Mouse (Mus musculus) frontal cortex, adult (tissue): ENCODE results near the gene Lamc3.

Experiments
- ATAC-seq: cut with Nextera tagmentation; 2 replicates; pipeline ENCODE4 v1.9.2; 2017; ENCODE audit warnings: mild to moderate bottlenecking, moderate library complexity, mixed read lengths; ENCODE audit not compliant: low TSS enrichment

Gene Lamc3

GRCm38 (mm10) chr2:31887030-31887429 is at the start of gene Lamc3:
Gene Lamc3 (plus strand): TSS chr2:31887291.
- no peak for ATAC-seq

DNA sequence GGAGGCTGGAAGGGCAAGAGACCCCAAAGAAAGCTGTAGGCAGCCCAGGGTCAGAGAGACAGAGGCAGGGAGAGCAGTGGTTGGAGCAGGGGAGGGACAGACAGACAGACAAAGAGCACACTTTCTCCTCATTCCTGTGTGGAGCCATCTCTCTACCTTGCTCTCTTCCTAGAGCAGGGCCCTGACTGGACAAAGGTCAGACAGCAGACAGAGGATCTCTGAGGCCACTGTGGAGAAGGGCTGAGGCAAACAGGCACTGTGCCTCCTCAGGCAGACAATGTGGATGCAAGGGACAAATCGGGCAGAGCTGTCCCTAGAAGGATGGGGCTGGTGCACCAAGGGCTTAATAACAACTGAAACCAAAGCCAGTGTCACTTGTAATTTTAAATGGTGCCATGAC is 48.2 kb upstream of the Lamc3 start:
- ATAC-seq, result no peak

- ATAC-seq, result no peak
Observed at GRCm38 (mm10) chr2:31844729-31845136, 42.4 kb upstream of the Lamc3 start.

- no peak for ATAC-seq
Observed at GRCm38 (mm10) chr2:31845512-31845895, 41.6 kb upstream of the Lamc3 start.

GRCm38 (mm10) chr2:31845896-31846691 is 41.0 kb upstream of the Lamc3 start, which contains the start of gene Fibcd1:
Gene Fibcd1 (minus strand): TSS chr2:31846005.
- ATAC-seq, result peak; percentile 57; the same call in 1 of the 2 replicates

DNA sequence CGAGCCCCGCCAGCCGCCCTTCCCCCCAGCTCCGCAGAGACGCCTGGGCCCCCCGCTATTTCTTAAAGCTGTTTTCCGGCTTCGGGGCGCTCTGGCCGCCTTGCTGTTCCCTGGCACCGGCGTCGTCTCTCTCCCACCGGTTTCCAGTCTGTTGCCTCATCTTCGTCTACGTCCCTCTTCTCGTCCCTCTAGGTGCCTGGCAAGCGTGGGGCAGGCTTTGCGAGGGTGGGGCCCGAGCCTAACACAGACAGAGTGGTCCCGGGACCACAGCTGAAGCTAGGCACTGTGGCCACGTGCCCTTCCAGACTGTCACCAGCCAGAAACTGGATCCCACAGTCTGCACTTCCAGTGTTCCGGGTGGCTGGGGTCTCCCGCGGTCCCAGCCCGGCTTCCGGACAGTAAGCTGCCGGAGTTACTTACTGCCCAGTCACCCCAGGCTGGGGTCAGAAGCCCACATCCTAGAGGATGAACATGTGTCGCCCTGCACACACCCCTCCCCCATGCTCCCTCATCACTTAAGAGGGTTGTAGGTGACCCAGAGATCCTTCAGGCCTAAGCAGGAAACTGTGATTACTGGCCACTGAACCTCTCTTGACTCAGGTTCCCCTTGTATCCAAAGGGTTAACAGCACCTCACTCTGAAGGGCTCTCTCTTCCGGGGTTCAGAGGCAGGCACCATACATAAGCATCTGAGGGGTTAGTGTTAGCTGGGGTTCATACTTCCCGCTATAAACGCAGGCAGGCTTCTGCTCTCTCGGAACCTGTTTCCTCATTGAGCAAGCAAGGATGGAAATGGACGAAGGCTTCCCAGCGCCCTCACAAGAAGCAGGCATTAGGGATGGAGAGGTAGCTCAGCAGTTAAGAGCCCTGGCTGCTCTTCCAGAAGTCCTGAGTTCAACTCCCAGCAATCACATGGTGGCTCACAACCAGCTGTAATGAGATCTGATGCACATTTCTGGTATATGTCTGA is 40.1 kb upstream of the Lamc3 start:
- ATAC-seq, result no peak

DNA sequence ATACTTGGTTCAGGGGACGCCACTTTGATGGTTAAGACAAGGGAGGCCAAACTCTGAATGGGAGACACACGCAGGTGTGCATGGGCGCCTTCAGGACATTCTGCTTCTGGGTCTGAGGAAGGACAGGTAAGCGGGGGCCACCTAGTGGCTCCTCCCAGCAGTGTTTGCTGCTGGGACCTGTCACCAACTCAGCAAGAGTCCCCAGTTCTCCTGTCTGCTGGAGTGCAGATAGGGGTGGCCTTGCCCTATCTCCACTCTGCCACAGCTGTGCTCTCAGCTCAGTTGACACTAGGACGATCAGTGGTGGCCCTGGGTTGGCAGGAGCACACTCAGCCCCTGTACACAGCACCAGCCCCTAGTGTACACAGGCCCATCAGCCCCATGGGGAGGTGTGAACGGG is 39.2 kb upstream of the Lamc3 start:
- ATAC-seq, result peak; percentile 56; the same call in 1 of the 2 replicates

DNA sequence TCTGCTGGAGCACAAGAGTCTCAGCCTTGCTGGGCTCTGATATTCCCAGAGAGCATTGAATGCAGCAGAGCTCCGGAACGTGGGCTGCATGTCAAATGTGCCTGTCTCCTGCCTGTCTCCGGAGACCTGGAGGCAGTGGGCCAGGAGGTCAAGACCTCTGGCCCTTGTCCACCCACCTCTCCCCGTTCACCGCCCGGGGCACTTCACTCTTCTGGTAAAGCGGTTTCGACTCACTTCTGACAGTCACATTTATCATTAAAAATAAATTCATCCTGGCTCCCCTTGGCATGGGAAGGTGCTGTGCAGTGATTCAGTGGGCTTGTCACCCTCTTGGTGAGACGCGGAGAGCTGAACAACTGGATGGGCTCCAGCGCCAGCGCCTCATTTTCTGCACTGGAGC is 37.0 kb upstream of the Lamc3 start:
- no peak for ATAC-seq

- no peak for ATAC-seq
Observed at GRCm38 (mm10) chr2:31855991-31856390, 31.1 kb upstream of the Lamc3 start.

DNA sequence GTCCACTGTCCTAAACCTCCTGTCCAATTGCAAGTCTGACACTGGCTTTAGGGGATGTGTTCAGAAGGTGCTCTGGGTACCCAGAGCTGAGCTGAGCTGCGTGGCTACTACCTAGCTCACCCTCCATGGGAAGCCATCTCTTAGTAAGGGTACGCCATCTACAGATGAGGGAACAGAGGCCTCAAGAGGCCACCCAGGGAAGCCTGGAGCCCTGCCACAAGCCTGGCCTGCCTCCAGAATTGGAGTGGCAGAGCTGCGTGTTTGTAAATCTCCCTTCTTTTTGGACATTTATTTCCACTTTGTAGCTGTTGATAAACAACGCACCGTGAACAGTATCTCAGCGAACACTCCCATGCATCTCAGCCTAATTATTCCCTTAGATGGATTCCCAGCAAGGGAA is 29.9 kb upstream of the Lamc3 start:
- ATAC-seq, result no peak

- no peak for ATAC-seq
Observed at GRCm38 (mm10) chr2:31858500-31858899, 28.6 kb upstream of the Lamc3 start.

- ATAC-seq, result no peak
Observed at GRCm38 (mm10) chr2:31862919-31863318, 24.2 kb upstream of the Lamc3 start.

GRCm38 (mm10) chr2:31863766-31864165 is 23.3 kb upstream of the Lamc3 start:
- ATAC-seq, result no peak

DNA sequence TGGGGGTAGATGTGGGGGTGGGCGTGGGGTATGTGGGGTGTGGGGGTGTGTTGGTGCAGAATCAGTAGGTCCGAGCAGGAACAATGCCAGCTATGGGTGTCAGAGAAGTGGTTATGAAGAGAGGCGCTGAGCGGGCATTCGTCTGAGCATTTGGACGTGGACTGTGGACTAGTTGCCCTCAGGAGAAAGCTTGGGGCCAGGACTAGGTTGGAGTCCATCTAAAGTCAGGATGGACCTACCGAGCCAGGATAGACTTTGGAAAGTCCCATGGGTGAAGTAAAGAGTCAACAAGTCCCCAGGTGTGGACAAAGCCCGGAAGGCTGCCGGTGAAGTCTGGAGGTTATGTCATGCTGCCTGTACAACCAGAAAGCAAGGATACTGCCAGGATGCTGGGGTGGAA is 22.2 kb upstream of the Lamc3 start:
- no peak for ATAC-seq

- no peak for ATAC-seq
Observed at GRCm38 (mm10) chr2:31865322-31865721, 21.8 kb upstream of the Lamc3 start.

- no peak for ATAC-seq
Observed at GRCm38 (mm10) chr2:31865794-31866193, 21.3 kb upstream of the Lamc3 start.

DNA sequence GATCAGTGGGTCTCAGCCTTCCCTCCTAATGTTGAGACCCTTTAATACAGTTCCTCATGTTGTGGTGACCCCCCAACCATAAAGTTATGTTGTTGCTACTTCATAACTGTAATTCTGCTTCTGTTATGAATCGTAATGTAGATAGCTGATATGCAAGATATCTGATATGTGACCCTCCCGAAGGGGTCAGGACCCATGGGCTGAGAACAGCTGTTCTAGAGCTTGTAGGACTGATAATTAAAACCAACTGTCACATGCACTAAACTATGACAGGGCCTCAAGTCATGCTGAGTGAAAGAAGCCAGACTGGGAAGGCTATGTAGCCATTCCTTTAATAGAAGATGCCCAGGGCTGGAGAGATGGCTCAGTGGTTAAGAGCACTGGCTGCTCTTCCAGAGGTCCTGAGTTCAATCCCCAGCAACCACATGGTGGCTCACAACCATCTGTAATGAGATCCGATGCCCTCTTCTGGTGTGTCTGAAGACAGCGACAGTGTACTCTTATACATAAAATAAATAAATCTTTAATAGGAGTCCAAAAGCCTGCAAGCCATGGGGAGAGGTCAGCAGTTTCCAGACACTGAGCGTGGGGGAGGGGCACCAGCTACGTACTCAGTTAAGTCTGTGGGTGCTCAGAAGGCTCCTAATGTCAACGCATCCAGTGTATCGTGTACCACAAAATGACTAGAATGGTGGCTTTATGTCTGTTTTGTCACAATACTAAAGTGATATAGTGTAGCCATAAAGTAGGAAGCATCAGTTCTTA is 19.1 kb upstream of the Lamc3 start:
- no peak for ATAC-seq

DNA sequence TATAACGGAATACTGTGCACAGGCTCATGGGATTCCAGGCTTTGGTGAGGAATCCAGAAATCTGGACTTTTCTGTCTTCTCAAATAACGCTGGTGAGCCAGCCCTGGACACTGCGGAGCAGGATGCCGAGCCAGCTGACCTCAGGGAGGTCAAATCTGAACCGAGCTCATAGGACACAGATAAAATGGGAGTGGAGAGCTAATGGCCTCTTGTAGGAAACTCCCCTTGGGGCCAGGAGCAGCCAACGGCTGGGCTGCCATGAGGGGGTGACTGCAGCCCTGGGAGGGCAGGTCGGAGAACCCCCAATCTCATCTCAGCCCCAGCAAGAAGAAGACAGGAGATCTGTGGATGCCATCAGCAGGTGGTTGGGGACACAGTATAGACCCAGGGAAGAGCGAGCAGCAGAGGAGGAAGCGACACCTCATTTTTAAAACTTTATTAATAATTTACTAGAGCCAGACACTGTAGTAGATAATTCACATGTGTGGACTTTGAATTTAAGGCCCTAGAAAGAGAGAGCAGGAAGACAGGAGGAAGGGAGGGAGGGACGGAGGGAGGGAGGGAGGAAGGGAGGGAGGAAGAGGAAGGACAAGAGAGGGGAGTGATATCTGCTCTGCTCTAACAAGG is 18.4 kb upstream of the Lamc3 start:
- ATAC-seq, result no peak

- no peak for ATAC-seq
Observed at GRCm38 (mm10) chr2:31869692-31870091, 17.4 kb upstream of the Lamc3 start.

GRCm38 (mm10) chr2:31870683-31871082 is 16.4 kb upstream of the Lamc3 start:
- ATAC-seq, result no peak

DNA sequence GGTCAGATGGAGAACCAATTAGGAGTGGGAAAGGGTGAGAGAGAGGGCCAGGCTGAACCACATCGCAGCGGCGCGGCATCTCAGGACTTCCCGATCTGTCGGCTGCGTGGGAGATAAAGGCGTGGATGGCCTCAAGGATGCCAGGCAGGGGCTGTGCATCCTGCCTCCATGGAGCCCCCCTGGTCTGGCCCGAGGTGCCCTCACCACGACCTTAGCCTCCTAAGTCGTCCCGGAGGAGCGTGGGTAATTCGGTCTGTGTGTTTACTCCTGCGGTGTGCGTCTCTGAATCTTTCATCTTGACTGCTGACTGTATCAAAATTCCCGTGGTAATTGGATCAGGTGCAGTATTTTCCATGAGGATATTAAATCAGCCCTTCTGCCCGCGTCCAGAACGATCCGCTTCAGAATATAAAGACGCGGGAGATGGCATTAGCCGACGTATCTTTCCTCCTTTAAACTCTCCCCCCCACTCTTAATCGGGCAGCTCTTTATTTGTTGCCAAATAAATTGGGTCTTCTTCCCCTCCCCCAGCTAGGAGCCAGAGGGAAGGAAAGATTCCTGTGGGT is 12.7 kb upstream of the Lamc3 start:
- ATAC-seq, result no peak
